Mouse (Mus musculus) forebrain, embryonic 12.5 days (tissue): Measurements from ENCODE around the gene Gm21454. TPM values are rescaled to one million over a fixed set of nuclear protein-coding genes. Genes with fewer than 3 reads are reported as not detected.
"Not testable (repeated sequence)": the region's sequence is repeated elsewhere in the genome, so short reads cannot be mapped to it uniquely, and the experiment has no call there.

ENCODE experiments used
- ATAC-seq: fragments of 200-750 bp; cut with Nextera tagmentation; 2 replicates; pipeline ENCODE4 v1.8.0; 2017; ENCODE audit warnings: moderate TSS enrichment; ENCODE audit not compliant: low FRiP score
- H3K27ac ChIP-seq: fragments of 300-500 bp; sonication (generic); 2 replicates; pipeline ENCODE4 v1.5.1; 2016; ENCODE audit warnings: mild to moderate bottlenecking
- H3K27me3 ChIP-seq: fragments of 300-500 bp; sonication (generic); 2 replicates; pipeline ENCODE4 v1.6.1; 2016; ENCODE audit warnings: mild to moderate bottlenecking
- H3K36me3 ChIP-seq: fragments of 300-500 bp; sonication (generic); replicated peaks from 2 replicates; pipeline ENCODE4 v1.6.1; 2016; ENCODE audit warnings: mild to moderate bottlenecking
- H3K4me1 ChIP-seq: fragments of 300-500 bp; sonication (generic); 2 replicates; pipeline ENCODE4 v1.6.1; 2016
- H3K4me2 ChIP-seq: fragments of 300-500 bp; sonication (generic); 2 replicates; pipeline ENCODE4 v1.6.1; 2016; ENCODE audit warnings: mild to moderate bottlenecking, moderate library complexity
- H3K4me3 ChIP-seq: fragments of 300-500 bp; sonication (generic); replicated peaks from 2 replicates; pipeline ENCODE4 v1.5.1; 2016; ENCODE audit warnings: mild to moderate bottlenecking
- H3K9ac ChIP-seq: fragments of 300-500 bp; sonication (generic); 2 replicates; pipeline ENCODE4 v1.6.1; 2016; ENCODE audit warnings: mild to moderate bottlenecking
- H3K9me3 ChIP-seq: fragments of 300-500 bp; sonication (generic); 2 replicates; pipeline ENCODE4 v1.6.1; 2016
- WGBS: fragments of 180-500 bp; shearing (Covaris S2); methylation state at CpG from one replicate; pipeline ENCODE4 v1.1.7; 2016; 5-methylcytosine and 5-hydroxymethylcytosine counted together
- polyA plus RNA-seq: library from polyadenylated mRNA; unstranded; fragments of >200 nt; fragmentation: Nextera tagmentation; extraction: Ambion mirVana; gene quantifications from 2 replicates; pipeline ENCODE4 v1.2.1, GENCODE M21; 2016

The Gm21454 gene
- not detected in 2 replicates for polyA plus RNA-seq

DNA sequence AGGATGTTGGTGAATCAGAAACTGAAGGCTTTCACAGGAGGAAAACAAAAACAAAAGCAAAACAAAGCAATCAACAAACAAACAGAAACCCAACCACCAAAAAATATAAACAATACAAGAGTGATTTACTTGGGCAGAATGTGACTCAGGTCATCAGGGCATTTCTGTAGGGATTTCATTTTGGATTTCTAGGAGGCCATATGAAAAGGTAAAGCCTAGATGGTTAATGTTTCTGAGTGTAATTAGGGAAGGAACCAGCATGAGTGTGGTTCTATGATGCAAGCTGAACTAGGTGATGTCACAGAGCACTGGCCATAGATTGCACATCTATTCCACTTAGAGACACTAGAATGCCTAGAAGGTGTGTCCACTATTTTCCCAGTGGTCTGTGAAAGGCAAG is at the start of gene Gm21454, which contains the start of gene Gm21440:
Gm21454 (plus strand) TSS at position 352 of the 400 bp plus-strand sequence.
Gm21440 (plus strand) TSS at position 301 of the 400 bp plus-strand sequence.
- not testable (repeated sequence) for H3K4me2 ChIP-seq, ATAC-seq, H3K27me3 ChIP-seq, H3K27ac ChIP-seq, H3K9ac ChIP-seq, H3K36me3 ChIP-seq, H3K9me3 ChIP-seq, H3K4me1 ChIP-seq, H3K4me3 ChIP-seq

DNA sequence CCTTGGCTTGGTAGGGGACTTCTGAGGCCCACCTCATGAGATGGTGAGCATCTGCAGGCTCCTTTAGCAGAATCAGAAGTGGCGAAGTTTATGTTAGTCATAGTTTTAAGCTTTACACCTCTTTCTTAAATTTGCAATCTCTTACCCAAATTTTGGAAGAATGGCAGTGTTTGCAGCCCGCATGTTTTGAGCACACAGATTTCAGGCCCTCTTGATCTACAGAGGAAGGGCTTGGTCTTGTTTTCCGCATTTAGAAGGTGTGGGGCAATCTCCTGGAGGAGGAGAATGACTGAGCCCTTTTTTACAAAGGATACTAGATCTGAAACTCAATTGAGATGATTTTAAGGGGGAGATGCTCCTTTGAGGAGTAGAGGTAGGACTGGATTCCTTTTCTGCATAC is 28.4 kb upstream of the Gm21454 start, which contains the start of gene Gm21828:
Gm21828 (minus strand) TSS at position 101 of the 400 bp plus-strand sequence.
- WGBS: no CpG with 5 or more reads among the region's 3 CpGs

GRCm38 (mm10) chrY:13348963-13349362 is 96.7 kb downstream of the Gm21454 start, which contains the start of gene Gm21725:
TSS of gene Gm21725 (minus strand) at chrY:13349063.
- no CpG with 5 or more reads among the region's 3 CpGs for WGBS
- H3K36me3 ChIP-seq, H3K4me1 ChIP-seq, H3K27ac ChIP-seq, H3K9ac ChIP-seq, H3K9me3 ChIP-seq, H3K4me2 ChIP-seq, H3K4me3 ChIP-seq, H3K27me3 ChIP-seq, ATAC-seq: not testable (repeated sequence)

More for the DNA sequence above, 28.4 kb upstream of the Gm21454 start, which contains the start of gene Gm21828:
- ATAC-seq, H3K4me1 ChIP-seq, H3K9ac ChIP-seq, H3K27ac ChIP-seq, H3K4me2 ChIP-seq, H3K36me3 ChIP-seq, H3K27me3 ChIP-seq, H3K9me3 ChIP-seq, H3K4me3 ChIP-seq: not testable (repeated sequence)

Other genes starting within 250 kb of the Gm21454 start
- gene Gm20807, start 209.6 kb upstream of the Gm21454 start, polyA plus RNA-seq: not detected in 2 replicates
- not detected in 2 replicates for gene Gm21891, start 119.0 kb upstream of the Gm21454 start, polyA plus RNA-seq
- not detected in 2 replicates for gene Gm21425, start 90.5 kb upstream of the Gm21454 start, polyA plus RNA-seq
- not detected in 2 replicates for gene Gm21828, start 28.5 kb upstream of the Gm21454 start, polyA plus RNA-seq
- gene Gm21440, start 51 bp upstream of the Gm21454 start, polyA plus RNA-seq: not detected in 2 replicates
- gene Gm21725, start 96.6 kb downstream of the Gm21454 start, polyA plus RNA-seq: not detected in 2 replicates
- not detected in 2 replicates for gene Gm21866, start 213.1 kb downstream of the Gm21454 start, polyA plus RNA-seq
- gene Gm20773, start 241.6 kb downstream of the Gm21454 start, polyA plus RNA-seq: not detected in 2 replicates